Mouse (Mus musculus) bone marrow, adult 2 months (tissue): ENCODE measurements around the gene Rbms2. TPM values are rescaled to one million over a fixed set of nuclear protein-coding genes. Genes with fewer than 3 reads are reported as not detected.
"Not testable (repeated sequence)": the region's sequence is repeated elsewhere in the genome, so short reads cannot be mapped to it uniquely, and the experiment has no call there.

Source experiments
- H3K27ac ChIP-seq: fragments of 200-500 bp; 2 replicates; pipeline ENCODE4 v1.5.1; 2012; ENCODE audit warnings: low read depth, mild to moderate bottlenecking, control low read depth, inconsistent platforms, low read length; ENCODE audit not compliant: control insufficient read depth, poor library complexity, insufficient read depth
- H3K4me1 ChIP-seq: fragments of 200-500 bp; 2 replicates; pipeline ENCODE4 v1.6.1; 2011; ENCODE audit warnings: low read length; ENCODE audit not compliant: control insufficient read depth, insufficient read depth
- H3K4me3 ChIP-seq: fragments of 200-500 bp; replicated peaks from 2 replicates; pipeline ENCODE3; 2011; ENCODE audit warnings: mild to moderate bottlenecking, low read depth, low read length, control low read depth; ENCODE audit not compliant: control insufficient read depth
- CTCF ChIP-seq: fragments of 200-500 bp; IDR thresholded peaks from 2 replicates; pipeline ENCODE4 v1.5.1; 2011; ENCODE audit warnings: low read length, control low read depth; ENCODE audit not compliant: control insufficient read depth, insufficient read depth
- POLR2A ChIP-seq: fragments of 200-500 bp; IDR thresholded peaks from 2 replicates; pipeline ENCODE4 v1.6.1; 2011; ENCODE audit warnings: low read depth, mild to moderate bottlenecking, control low read depth, low read length, borderline replicate concordance; ENCODE audit not compliant: control insufficient read depth
- WGBS: fragments of 180-500 bp; shearing (Covaris S2); methylation state at CpG from one replicate; pipeline ENCODE4 v1.1.7; 2018; 5-methylcytosine and 5-hydroxymethylcytosine counted together
- polyA plus RNA-seq: library from polyadenylated mRNA; stranded (reverse); fragments of >200 nt; gene quantifications from 2 replicates; pipeline ENCODE4 v1.2.4, GENCODE M21; 2011; ENCODE audit warnings: low replicate concordance; ENCODE audit not compliant: missing spikeins, insufficient read depth, insufficient read length

The Rbms2 gene
- 5.9 and 16.2 TPM in 2 replicates for polyA plus RNA-seq

GRCm38 (mm10) chr10:128179989-128180388 is at the start of gene Rbms2:
Rbms2 (minus strand) TSS chr10:128180297.
- Histone ChIP-seq H3K4me3 (peak within 1 kb of the TSS; percentile 20), H3K4me1 (peaks cover 1% of the 10 kb centered on the region; the same call in 1 of the 2 replicates), H3K27ac (no peak within 1 kb of the TSS)
- 25% methylated on average over 6 of the region's 6 CpGs for WGBS
- TF ChIP-seq CTCF (no peak), POLR2A (no peak)

- Histone ChIP-seq H3K4me3 (no peak overlapping the region), H3K27ac (no peak overlapping the region), H3K4me1 (no peaks in the 10 kb centered on the region; the same call in 1 of the 2 replicates)
- WGBS, result 76% methylated on average over 8 of the region's 8 CpGs
- no peak for TF ChIP-seq POLR2A
- no peak for TF ChIP-seq CTCF
These were observed 47.9 kb upstream of the Rbms2 start for GRCm38 (mm10) chr10:128228009-128228408.

GRCm38 (mm10) chr10:128227592-128227991 is 47.5 kb upstream of the Rbms2 start:
- H3K4me1 ChIP-seq, result no peaks in the 10 kb centered on the region; the same call in 1 of the 2 replicates
- no peak overlapping the region for H3K27ac ChIP-seq
- no peak for TF ChIP-seq POLR2A
- no peak for TF ChIP-seq CTCF
- 68% methylated on average over 9 of the region's 9 CpGs for WGBS
- no peak overlapping the region for H3K4me3 ChIP-seq

- 78% methylated on average over 4 of the region's 4 CpGs for WGBS
- no peak for TF ChIP-seq CTCF
- no peak for TF ChIP-seq POLR2A
- Histone ChIP-seq H3K4me1 (no peaks in the 10 kb centered on the region; the same call in 1 of the 2 replicates), H3K4me3 (no peak within 1 kb of the TSS), H3K27ac (no peak within 1 kb of the TSS)
These were observed 45.4 kb upstream of the Rbms2 start, which contains the start of gene Mip for GRCm38 (mm10) chr10:128225538-128225937. Mip (plus strand) TSS chr10:128225838.

- TF ChIP-seq CTCF (no peak), POLR2A (no peak)
- no peak overlapping the region for H3K4me3 ChIP-seq
- WGBS, result 86% methylated on average over 5 of the region's 5 CpGs
These were observed 45.0 kb upstream of the Rbms2 start for GRCm38 (mm10) chr10:128225064-128225463.

GRCm38 (mm10) chr10:128221533-128222286 is 41.6 kb upstream of the Rbms2 start:
- H3K4me3 ChIP-seq, result no peak overlapping the region
- no peak for TF ChIP-seq CTCF
- TF ChIP-seq POLR2A, result no peak
- no peaks in the 10 kb centered on the region; the same call in 1 of the 2 replicates for H3K4me1 ChIP-seq
- 64% methylated on average over 16 of the region's 16 CpGs for WGBS
- no peak overlapping the region for H3K27ac ChIP-seq

More at GRCm38 (mm10) chr10:128225064-128225463, 45.0 kb upstream of the Rbms2 start:
- Histone ChIP-seq H3K4me1 (no peaks in the 10 kb centered on the region), H3K27ac (no peak overlapping the region)

- Histone ChIP-seq H3K4me1 (no peaks in the 10 kb centered on the region; the same call in 1 of the 2 replicates), H3K27ac (peak overlapping the region; percentile 41), H3K4me3 (no peak overlapping the region)
- TF ChIP-seq POLR2A, result no peak
- TF ChIP-seq CTCF, result no peak
- 58% methylated on average over 18 of the region's 18 CpGs for WGBS
These were observed 38.5 kb upstream of the Rbms2 start for GRCm38 (mm10) chr10:128218387-128219117.

- Histone ChIP-seq H3K27ac (no peak overlapping the region), H3K4me1 (no peaks in the 10 kb centered on the region; the same call in 1 of the 2 replicates), H3K4me3 (no peak overlapping the region)
- WGBS, result 63% methylated on average over 5 of the region's 5 CpGs
- no peak for TF ChIP-seq CTCF
- TF ChIP-seq POLR2A, result no peak
These were observed 34.9 kb upstream of the Rbms2 start for GRCm38 (mm10) chr10:128214981-128215380.

- H3K27ac ChIP-seq, H3K4me1 ChIP-seq, H3K4me3 ChIP-seq: not testable (repeated sequence)
- 90% methylated on average over 4 of the region's 4 CpGs for WGBS
These were observed 34.0 kb upstream of the Rbms2 start for GRCm38 (mm10) chr10:128214112-128214511.
